Mouse (Mus musculus) heart, embryonic 14.5 days (tissue): ENCODE measurements at regions not wholly inside any gene's neighbourhood (a gene's known extent, or its start where the extent isn't known, plus 50 kb on each side); places are given as distances from the start of the nearest gene placed in this dataset.

Experiments
- ATAC-seq: fragments of 200-750 bp; cut with Nextera tagmentation; 2 replicates; pipeline ENCODE4 v1.8.0; 2017; ENCODE audit warnings: low read depth, moderate TSS enrichment; ENCODE audit not compliant: insufficient number of reproducible peaks, insufficient read depth, low FRiP score
- H3K27ac ChIP-seq, 2 experiments: fragments of 200-500 bp in 1 of 2; fragments of 300-500 bp in 1 of 2; sonication (generic) in 1 of 2; replicated peaks in 1 of 2; 2 replicates each; pipeline ENCODE4 v1.5.1; 2012 to 2014; ENCODE audit warnings: low read depth in 2 of 2, low read length in 2 of 2, control low read depth in 1 of 2, mild to moderate bottlenecking in 1 of 2, mixed read lengths in 1 of 2; ENCODE audit not compliant: control insufficient read depth in 1 of 2, insufficient read depth in 1 of 2
- H3K27me3 ChIP-seq: fragments of 300-500 bp; sonication (generic); 2 replicates; pipeline ENCODE4 v1.6.1; 2014; ENCODE audit warnings: mild to moderate bottlenecking, low read length, control low read depth; ENCODE audit not compliant: control insufficient read depth, insufficient read depth
- H3K36me3 ChIP-seq: fragments of 300-500 bp; sonication (generic); 2 replicates; pipeline ENCODE4 v1.6.1; 2014; ENCODE audit warnings: mild to moderate bottlenecking, control low read depth, low read length, mixed read lengths; ENCODE audit not compliant: control insufficient read depth, insufficient read depth
- H3K4me1 ChIP-seq, 2 experiments: fragments of 200-500 bp in 1 of 2; fragments of 300-500 bp in 1 of 2; sonication (generic) in 1 of 2; 2 replicates each; pipeline ENCODE4 v1.6.1; 2012 to 2014; ENCODE audit warnings: low read length in 2 of 2, control low read depth in 1 of 2, mixed read lengths in 1 of 2; ENCODE audit not compliant: control insufficient read depth in 2 of 2, insufficient read depth in 2 of 2
- H3K4me2 ChIP-seq: fragments of 300-500 bp; sonication (generic); 2 replicates; pipeline ENCODE4 v1.6.1; 2014; ENCODE audit warnings: mild to moderate bottlenecking, low read length
- H3K4me3 ChIP-seq, 2 experiments: fragments of 200-500 bp in 1 of 2; fragments of 300-500 bp in 1 of 2; sonication (generic) in 1 of 2; 2 replicates each; pipeline ENCODE4 v1.5.1; 2012 to 2014; ENCODE audit warnings: low read length in 2 of 2, mild to moderate bottlenecking in 2 of 2, control low read depth in 1 of 2, low read depth in 1 of 2, moderate library complexity in 1 of 2; ENCODE audit not compliant: control insufficient read depth in 1 of 2, insufficient read depth in 1 of 2
- H3K9ac ChIP-seq: fragments of 300-500 bp; sonication (generic); 2 replicates; pipeline ENCODE4 v1.6.1; 2014; ENCODE audit warnings: mild to moderate bottlenecking, low read length
- H3K9me3 ChIP-seq: fragments of 300-500 bp; sonication (generic); 2 replicates; pipeline ENCODE4 v1.6.1; 2016; ENCODE audit warnings: low read length, control low read depth; ENCODE audit not compliant: control insufficient read depth
- WGBS: fragments of 180-500 bp; shearing (Covaris S2); extraction: QIAGEN DNeasy Blood & Tissue Kit; methylation state at CpG from one replicate; pipeline ENCODE4 v1.1.7; 2014; 5-methylcytosine and 5-hydroxymethylcytosine counted together

GRCm38 (mm10) chr2:169502717-169503597, 84.6 kb downstream of the Gm11011 start:
- no peak for ATAC-seq
- no peaks in the 10 kb centered on the region for H3K4me1 ChIP-seq

GRCm38 (mm10) chr2:169501736-169502340, 85.7 kb downstream of the Gm11011 start:
- Histone ChIP-seq H3K4me2 (no peak overlapping the region), H3K4me3 (no peak overlapping the region), H3K27ac (no peak overlapping the region), H3K9ac (no peak overlapping the region), H3K27me3 (no peaks in the 10 kb centered on the region), H3K36me3 (no peaks in the 10 kb centered on the region), H3K4me1 (no peaks in the 10 kb centered on the region), H3K9me3 (no peaks in the 10 kb centered on the region)
- no peak for ATAC-seq
- 83% methylated on average over 11 of the region's 11 CpGs for WGBS

More at GRCm38 (mm10) chr2:169502717-169503597, 84.6 kb downstream of the Gm11011 start:
- Histone ChIP-seq H3K4me2 (no peak overlapping the region), H3K9ac (no peak overlapping the region), H3K9me3 (no peaks in the 10 kb centered on the region), H3K27ac (no peak overlapping the region), H3K36me3 (no peaks in the 10 kb centered on the region), H3K27me3 (no peaks in the 10 kb centered on the region), H3K4me3 (no peak overlapping the region)
- 84% methylated on average over 19 of the region's 19 CpGs for WGBS

GRCm38 (mm10) chr2:169495368-169495767, 92.2 kb downstream of the Gm11011 start:
- H3K4me2 ChIP-seq, result no peak overlapping the region
- no peaks in the 10 kb centered on the region for H3K36me3 ChIP-seq
- H3K27ac ChIP-seq, result no peak overlapping the region
- 88% methylated on average over 10 of the region's 10 CpGs for WGBS
- H3K4me1 ChIP-seq, result peaks cover 14 to 17% of the 10 kb centered on the region in 2 experiments
- H3K4me3 ChIP-seq, result no peak overlapping the region
- no peak for ATAC-seq
- H3K9me3 ChIP-seq, result no peaks in the 10 kb centered on the region
- no peaks in the 10 kb centered on the region for H3K27me3 ChIP-seq
- H3K9ac ChIP-seq, result no peak overlapping the region

GRCm38 (mm10) chr2:169494503-169495311, 92.8 kb downstream of the Gm11011 start:
- H3K36me3 ChIP-seq, result no peaks in the 10 kb centered on the region
- no peak for ATAC-seq
- H3K4me2 ChIP-seq, result peak overlapping the region; percentile 37
- H3K4me3 ChIP-seq, result no peak overlapping the region; a peak in 1 of 4 replicates
- no peak overlapping the region for H3K9ac ChIP-seq
- peak overlapping the region; percentile 50 to 67; a peak in 1 of 4 replicates for H3K27ac ChIP-seq
- H3K27me3 ChIP-seq, result no peaks in the 10 kb centered on the region
- H3K9me3 ChIP-seq, result no peaks in the 10 kb centered on the region
- WGBS, result 30% methylated on average over 11 of the region's 11 CpGs
- peaks cover 14 to 17% of the 10 kb centered on the region in 2 experiments for H3K4me1 ChIP-seq

- Histone ChIP-seq H3K9me3 (no peaks in the 10 kb centered on the region), H3K4me2 (peak overlapping the region; percentile 37), H3K36me3 (no peaks in the 10 kb centered on the region), H3K27me3 (no peaks in the 10 kb centered on the region), H3K9ac (peak overlapping the region; percentile 30; the same call in 1 of the 2 replicates), H3K4me1 (peaks cover 14 to 17% of the 10 kb centered on the region in 2 experiments), H3K4me3 (no peak overlapping the region), H3K27ac (0 out of 4 replicates have a peak overlapping the region, but pooled peaks of 1 of the 2 experiments have one; percentile 3)
- ATAC-seq, result no peak
- 25% methylated on average over 16 of the region's 16 CpGs for WGBS
Observed at GRCm38 (mm10) chr2:169493609-169494275, 93.8 kb downstream of the Gm11011 start.

GRCm38 (mm10) chr2:169483934-169484333, 103.6 kb downstream of the Gm11011 start:
- Histone ChIP-seq H3K27me3 (no peaks in the 10 kb centered on the region), H3K4me3 (no peak overlapping the region), H3K4me1 (peaks cover 6 to 11% of the 10 kb centered on the region in 2 experiments; a peak in 3 of 4 replicates), H3K27ac (no peak overlapping the region), H3K9ac (no peak overlapping the region), H3K9me3 (no peaks in the 10 kb centered on the region), H3K4me2 (no peak overlapping the region), H3K36me3 (no peaks in the 10 kb centered on the region)
- 69% methylated on average over 8 of the region's 8 CpGs for WGBS
- no peak for ATAC-seq
